Comparison of ENCODE assay signal across 8 mouse cellular contexts in genomic region chr4:120589815-120590422, GRCm38 (mm10). TPM values are rescaled to one million over a fixed set of nuclear protein-coding genes. Genes with fewer than 3 reads are reported as not detected.
DNase-seq lines count a peak whose midpoint lies in the region; ATAC-seq and TF ChIP-seq lines count a peak whose summit lies in the region.

No protein-coding gene starts in this region.

- H3K9me3 ChIP-seq in heart, embryonic 10.5 days = no peaks in the 10 kb centered on the region
- no peaks in the 10 kb centered on the region for H3K9me3 ChIP-seq in kidney, embryonic 14.5 days (ENCODE audit: control insufficient read depth, low read length)
- H3K9me3 ChIP-seq in stomach, embryonic 16.5 days (replicated peaks; ENCODE audit: control insufficient read depth, low read length) = no peaks in the 10 kb centered on the region

- no peak overlapping the region for H3K4me3 ChIP-seq in heart, embryonic 10.5 days
- no peak overlapping the region for H3K4me3 ChIP-seq in kidney, embryonic 14.5 days (ENCODE audit: low read length)
- H3K4me3 ChIP-seq in liver, adult 2 months (ENCODE audit: insufficient read depth, low read depth, low read length) = no peak overlapping the region
- no peak overlapping the region for H3K4me3 ChIP-seq in myocyte
- H3K4me3 ChIP-seq in stomach, embryonic 16.5 days (replicated peaks; ENCODE audit: low read length) = no peak overlapping the region

- H3K36me3 ChIP-seq in heart, embryonic 10.5 days = no peaks in the 10 kb centered on the region
- H3K36me3 ChIP-seq in kidney, embryonic 14.5 days (ENCODE audit: control insufficient read depth, insufficient read depth, low read length) = no peaks in the 10 kb centered on the region
- no peaks in the 10 kb centered on the region for H3K36me3 ChIP-seq in liver, adult 2 months (ENCODE audit: control insufficient read depth, insufficient read depth, low read length)
- H3K36me3 ChIP-seq in myocyte (ENCODE audit: control insufficient read depth, insufficient read depth) = no peaks in the 10 kb centered on the region
- H3K36me3 ChIP-seq in stomach, embryonic 16.5 days (ENCODE audit: control insufficient read depth, insufficient read depth, low read length) = no peaks in the 10 kb centered on the region

- peak; percentile 82 for TF ChIP-seq CTCF in liver, adult 2 months (IDR thresholded peaks at IDR 0.05; ENCODE audit: low read depth, low read length)

- DNase-seq in 3T3-L1 (ENCODE audit: low read depth, low spot score) (peak; percentile 82), ZHBTc4 (ENCODE audit: low read depth, low spot score) (peak; percentile 74)
- DNase-seq in embryo, embryonic 11 days = peak; percentile 85
- peak; percentile 86 for DNase-seq in heart, embryonic 10.5 days (ENCODE audit: low spot score)
- DNase-seq in liver, adult 2 months (ENCODE audit: extremely low read depth, low read depth, low spot score) = peak; percentile 59

- peaks cover 17% of the 10 kb centered on the region for H3K4me1 ChIP-seq in heart, embryonic 10.5 days
- H3K4me1 ChIP-seq in kidney, embryonic 14.5 days (ENCODE audit: control insufficient read depth, insufficient read depth, low read length) = 0 out of 2 replicates have a peak, but pooled peaks cover 6% of the 10 kb centered on the region
- no peaks in the 10 kb centered on the region; the same call in 1 of the 2 replicates for H3K4me1 ChIP-seq in liver, adult 2 months (ENCODE audit: control insufficient read depth, insufficient read depth, low read length)
- peaks cover 7% of the 10 kb centered on the region for H3K4me1 ChIP-seq in stomach, embryonic 16.5 days (ENCODE audit: control insufficient read depth, insufficient read depth, low read length)

- TF ChIP-seq POLR2A in liver, adult 2 months (IDR thresholded peaks at IDR 0.05; ENCODE audit: extremely low read depth, insufficient read depth, low read length) = no peak
- no peak for TF ChIP-seq POLR2A in myocyte (IDR thresholded peaks at IDR 0.05; ENCODE audit: insufficient read length, low read depth)

- WGBS in heart, embryonic 10.5 days = 42% methylated on average over 5 of the region's 5 CpGs
- WGBS in kidney, embryonic 14.5 days = 23% methylated on average over 5 of the region's 5 CpGs
- 31% methylated on average over 5 of the region's 5 CpGs for WGBS in liver, adult 2 months
- 30% methylated on average over 5 of the region's 5 CpGs for WGBS in stomach, embryonic 16.5 days

- H3ac ChIP-seq in myocyte (ENCODE audit: control insufficient read depth, insufficient read length) = no peak overlapping the region

- H3K27me3 ChIP-seq in heart, embryonic 10.5 days (ENCODE audit: insufficient read depth, poor library complexity, severe bottlenecking) = peaks cover 27% of the 10 kb centered on the region
- no peaks in the 10 kb centered on the region for H3K27me3 ChIP-seq in kidney, embryonic 14.5 days (ENCODE audit: control insufficient read depth, insufficient read depth, low read length)
- no peaks in the 10 kb centered on the region for H3K27me3 ChIP-seq in liver, adult 2 months (ENCODE audit: control insufficient read depth, insufficient read depth, low read length)
- peaks cover 21% of the 10 kb centered on the region for H3K27me3 ChIP-seq in myocyte (ENCODE audit: control insufficient read depth, insufficient read depth, insufficient read length)
- H3K27me3 ChIP-seq in stomach, embryonic 16.5 days (ENCODE audit: control insufficient read depth, insufficient read depth, low read length) = no peaks in the 10 kb centered on the region

- H3K79me2 ChIP-seq in liver, adult 2 months (ENCODE audit: control insufficient read depth, insufficient read depth, low read length) = no peaks in the 10 kb centered on the region
- H3K79me2 ChIP-seq in myocyte (ENCODE audit: control insufficient read depth, insufficient read depth) = no peaks in the 10 kb centered on the region

- peak overlapping the region; percentile 83 for H3K27ac ChIP-seq in heart, embryonic 10.5 days
- H3K27ac ChIP-seq in kidney, embryonic 14.5 days (ENCODE audit: low read depth, low read length) = 0 out of 2 replicates have a peak overlapping the region, but pooled peaks have one; percentile 47
- H3K27ac ChIP-seq in liver, adult 2 months (replicated peaks; ENCODE audit: insufficient read depth, low read depth, low read length) = no peak overlapping the region
- H3K27ac ChIP-seq in stomach, embryonic 16.5 days (ENCODE audit: low read length) = no peak overlapping the region

- ATAC-seq in kidney, embryonic 14.5 days (ENCODE audit: low FRiP score, low TSS enrichment) = peak; percentile 94
- peak; percentile 90 for ATAC-seq in stomach, embryonic 16.5 days (ENCODE audit: insufficient read depth, low FRiP score)

- H3K4me2 ChIP-seq in kidney, embryonic 14.5 days (replicated peaks; ENCODE audit: low read depth, low read length) = no peak overlapping the region
- peak overlapping the region; percentile 47 for H3K4me2 ChIP-seq in myocyte (ENCODE audit: low read depth)
- H3K4me2 ChIP-seq in stomach, embryonic 16.5 days (ENCODE audit: low read depth, low read length) = 0 out of 2 replicates have a peak overlapping the region, but pooled peaks have one; percentile 24

- no peak overlapping the region for H3K9ac ChIP-seq in kidney, embryonic 14.5 days (ENCODE audit: low read depth, low read length)
- no peak overlapping the region; the same call in 1 of the 2 replicates for H3K9ac ChIP-seq in liver, adult 2 months (ENCODE audit: low read depth, low read length)
- peak overlapping the region; percentile 68 for H3K9ac ChIP-seq in stomach, embryonic 16.5 days (ENCODE audit: low read length)

TF ChIP-seq in myocyte, 11 proteins besides CTCF, POLR2A, EP300 and RAD21:
- TF ChIP-seq E2F4 (IDR thresholded peaks at IDR 0.05; ENCODE audit: insufficient read depth) (no peak), POLR2AphosphoS2 (IDR thresholded peaks at IDR 0.05; ENCODE audit: insufficient read length, low read depth) (no peak), USF1 (IDR thresholded peaks at IDR 0.05; ENCODE audit: low read depth) (no peak)

RNA-seq across cellular contexts. Expression of gene Gm8439, which starts 1.4 kb away (rescaled TPM):
- polyA plus RNA-seq in heart, embryonic 10.5 days (2016; fragmentation: Nextera tagmentation; extraction: Ambion mirVana) = 0.36 and 0.41 TPM in 2 replicates
- polyA plus RNA-seq in kidney, embryonic 14.5 days (2014; fragmentation: Nextera tagmentation; extraction: Ambion mirVana) = not detected in 2 replicates
- not detected in 2 replicates for total RNA-seq in liver, adult 2 months (2014; rRNA removed)
- polyA plus RNA-seq in liver, adult 2 months (2012; rRNA removed) = not detected in 2 replicates
- not detected for polyA plus RNA-seq in myocyte (2012; fragmentation: generic; extraction: Trizol)
- polyA plus RNA-seq in stomach, embryonic 16.5 days (2015; fragmentation: Nextera tagmentation; extraction: Ambion mirVana) = not detected in 2 replicates

RNA-seq across cellular contexts. Expression of gene Ctps, which starts 19.8 kb away (rescaled TPM):
- 114 and 117 TPM in 2 replicates for polyA plus RNA-seq in heart, embryonic 10.5 days (2016; fragmentation: Nextera tagmentation; extraction: Ambion mirVana)
- 80.5 and 102 TPM in 2 replicates for polyA plus RNA-seq in kidney, embryonic 14.5 days (2014; fragmentation: Nextera tagmentation; extraction: Ambion mirVana)
- total RNA-seq in liver, adult 2 months (2014; rRNA removed) = 1.8 and 2.6 TPM in 2 replicates
- polyA plus RNA-seq in liver, adult 2 months (2012; rRNA removed) = 1.0 and 1.1 TPM in 2 replicates
- polyA plus RNA-seq in myocyte (2012; fragmentation: generic; extraction: Trizol) = 38.8 TPM
- 63.2 and 63.8 TPM in 2 replicates for polyA plus RNA-seq in stomach, embryonic 16.5 days (2015; fragmentation: Nextera tagmentation; extraction: Ambion mirVana)

RNA-seq across cellular contexts. Expression of gene Slfnl1, which starts 57.9 kb away (rescaled TPM):
- 0.10 TPM in 2 replicates for polyA plus RNA-seq in heart, embryonic 10.5 days (2016; fragmentation: Nextera tagmentation; extraction: Ambion mirVana)
- not detected in 2 replicates for polyA plus RNA-seq in kidney, embryonic 14.5 days (2014; fragmentation: Nextera tagmentation; extraction: Ambion mirVana)
- not detected in 2 replicates for total RNA-seq in liver, adult 2 months (2014; rRNA removed)
- 0.11 TPM in 1 of 2 replicates, not detected in the other for polyA plus RNA-seq in liver, adult 2 months (2012; rRNA removed)
- not detected for polyA plus RNA-seq in myocyte (2012; fragmentation: generic; extraction: Trizol)
- not detected in 2 replicates for polyA plus RNA-seq in stomach, embryonic 16.5 days (2015; fragmentation: Nextera tagmentation; extraction: Ambion mirVana)

Comparison
In these comparisons a context has a peak if more than half of its experiments do, and no peak if none do; other contexts are left out.
1. H3K27ac ChIP-seq: peak in heart, embryonic 10.5 days (single experiment) and kidney, embryonic 14.5 days (single experiment); none in liver, adult 2 months (single experiment) and stomach, embryonic 16.5 days (single experiment).
2. RNA of gene Ctps, which starts 19.8 kb away (polyA plus RNA-seq): 114 to 117 TPM in heart, embryonic 10.5 days, 80.5 to 102 TPM in kidney, embryonic 14.5 days, 63.2 to 63.8 TPM in stomach, embryonic 16.5 days and 38.8 TPM in myocyte (single experiment); 1.0 to 1.1 TPM in liver, adult 2 months; every median in the first group is over 10 times any median in the second.
3. Peak in every context shown above with its lines, with median percentiles within 50 percentile points of each other: DNase-seq.